Mouse (Mus musculus) brain, embryonic 14.5 days (tissue): ENCODE results near the gene 4930523C07Rik. TPM values are rescaled to one million over a fixed set of nuclear protein-coding genes. Genes with fewer than 3 reads are reported as not detected.

Experiments
- DNase-seq: peaks from one replicate; pipeline ENCODE4 v3.0.0-alpha.2; 2011; ENCODE audit warnings: low read depth
- CTCF ChIP-seq: fragments of 200-500 bp; IDR thresholded peaks from 2 replicates; pipeline ENCODE4 v1.5.1; 2012; ENCODE audit warnings: inconsistent platforms, mild to moderate bottlenecking, moderate library complexity, borderline replicate concordance; ENCODE audit not compliant: insufficient read depth, insufficient read length; ENCODE audit errors: extremely low read depth
- POLR2A ChIP-seq: fragments of 200-500 bp; IDR thresholded peaks from 2 replicates; pipeline ENCODE4 v1.6.1; 2012; ENCODE audit warnings: mild to moderate bottlenecking, inconsistent platforms, borderline replicate concordance; ENCODE audit not compliant: poor library complexity, insufficient read depth, insufficient read length, severe bottlenecking; ENCODE audit errors: extremely low read depth
- polyA plus RNA-seq: library from polyadenylated mRNA; depleted of rRNA; stranded (reverse); fragments of >200 nt; gene quantifications from 2 replicates; pipeline ENCODE4 v1.2.3, GENCODE M21; 2012

Gene 4930523C07Rik
- polyA plus RNA-seq, 1 experiment: 1.2 TPM

DNA sequence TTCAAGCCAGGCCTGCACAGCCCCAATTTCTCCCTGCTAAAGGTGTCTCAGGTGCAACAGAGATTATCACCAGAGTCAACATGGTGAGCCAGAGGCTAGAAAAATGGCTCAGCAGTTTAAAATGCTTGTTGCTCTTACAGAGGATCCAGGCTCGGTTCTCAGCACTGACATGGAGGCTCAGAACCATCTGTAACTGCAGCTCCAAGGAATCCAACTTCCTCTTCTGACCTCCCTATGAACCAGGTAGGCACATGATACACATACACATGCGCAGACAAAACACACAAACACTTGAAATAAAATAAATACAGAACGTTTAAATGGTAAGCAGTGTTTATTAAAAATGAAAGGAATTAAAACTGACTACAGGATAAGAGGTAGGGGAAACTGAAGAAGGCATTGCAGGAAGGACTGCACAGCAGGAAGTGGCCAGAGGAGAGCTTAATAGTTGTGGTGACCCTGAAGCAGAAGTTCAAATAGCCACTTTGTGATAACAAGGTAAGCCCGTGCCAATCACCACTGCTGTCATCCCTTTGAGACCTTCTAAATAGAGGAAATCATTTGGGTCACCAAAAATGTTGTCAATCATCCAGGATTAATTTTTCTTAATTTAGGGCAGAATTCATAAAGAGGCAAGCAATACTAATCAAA, 10.1 kb upstream of the 4930523C07Rik start:
- DNase-seq: no peak
- TF ChIP-seq CTCF: no peak
- TF ChIP-seq POLR2A: no peak

DNA sequence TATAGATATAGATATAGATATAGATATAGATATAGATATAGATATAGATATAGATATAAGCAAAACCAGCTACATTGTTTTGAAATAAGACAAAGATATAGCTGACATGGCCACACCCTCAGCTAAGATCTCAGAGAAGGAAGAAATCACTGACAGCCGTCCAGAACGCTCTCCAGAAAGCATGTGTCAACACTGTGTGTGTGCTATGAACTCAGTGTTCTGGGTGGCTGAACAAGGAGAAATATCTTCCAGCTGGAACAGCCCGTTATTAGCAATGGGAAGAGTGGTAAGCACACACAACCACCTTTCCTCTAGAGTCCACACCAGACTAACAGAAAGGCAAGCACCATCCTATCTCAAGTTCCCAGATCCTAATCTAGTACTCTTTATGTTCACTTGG, 8.6 kb upstream of the 4930523C07Rik start:
- no peak for TF ChIP-seq POLR2A
- no peak for TF ChIP-seq CTCF
- DNase-seq: no peak

DNA sequence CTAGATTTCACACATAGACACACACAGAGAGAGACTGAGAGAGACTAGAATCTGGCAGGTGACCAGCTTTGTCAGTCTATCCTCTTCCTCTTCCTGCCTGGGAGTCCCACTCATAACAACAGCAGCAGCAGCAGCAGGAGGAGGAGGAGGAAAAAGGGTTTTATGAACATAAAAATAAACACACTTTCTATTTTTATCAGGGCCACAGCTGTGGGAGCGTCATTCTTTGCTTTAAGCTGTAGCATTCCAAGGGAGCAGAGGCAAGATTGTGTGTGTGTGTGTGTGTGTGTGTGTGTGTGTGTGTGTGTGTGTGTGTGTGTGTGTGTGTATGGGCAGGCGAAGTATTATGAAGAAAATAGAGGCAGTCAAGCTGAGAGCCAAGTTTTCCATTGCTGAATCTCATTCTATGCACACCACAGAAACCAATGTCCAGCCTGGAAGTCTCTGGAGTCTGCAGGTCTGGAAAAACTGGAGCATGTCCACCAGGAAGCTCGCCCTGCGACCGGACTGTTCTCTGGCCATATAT, 7.1 kb upstream of the 4930523C07Rik start:
- DNase-seq: peak; percentile 30
- TF ChIP-seq CTCF (no peak), POLR2A (no peak)

DNA sequence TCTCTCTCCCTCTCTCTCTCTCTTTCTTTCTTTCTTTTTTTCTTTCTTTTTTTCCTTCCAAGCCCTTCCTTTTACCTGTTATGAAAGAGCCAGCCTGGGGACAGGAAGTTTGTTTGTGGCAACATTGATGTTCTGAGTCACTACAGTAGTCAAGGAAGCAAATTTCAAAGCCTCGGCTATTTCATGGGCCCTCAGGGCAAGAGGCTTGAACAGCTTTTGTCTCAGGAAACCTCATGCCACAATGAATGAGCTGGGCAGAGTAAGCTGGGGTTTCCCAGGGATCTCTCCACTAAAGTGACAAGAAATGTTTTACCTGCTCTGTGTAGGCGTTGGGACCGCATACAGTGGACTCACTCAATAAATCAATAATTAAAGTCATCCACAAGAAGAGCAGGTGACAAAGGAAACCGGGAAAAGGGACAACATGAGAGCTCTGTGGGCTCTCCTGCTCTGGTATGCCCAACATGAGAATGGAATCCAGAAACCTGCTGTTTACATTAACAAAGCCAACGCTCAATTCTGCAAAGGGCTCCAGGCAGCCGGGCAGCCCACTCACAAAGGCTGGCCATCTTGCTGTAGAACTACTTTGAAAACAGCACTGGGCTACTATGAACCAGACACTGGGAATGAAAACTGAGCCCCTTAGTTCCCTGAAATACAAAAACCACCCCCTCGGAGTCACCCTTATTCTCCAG, 4.1 kb upstream of the 4930523C07Rik start:
- DNase-seq: no peak
- TF ChIP-seq POLR2A (no peak), CTCF (no peak)

DNA sequence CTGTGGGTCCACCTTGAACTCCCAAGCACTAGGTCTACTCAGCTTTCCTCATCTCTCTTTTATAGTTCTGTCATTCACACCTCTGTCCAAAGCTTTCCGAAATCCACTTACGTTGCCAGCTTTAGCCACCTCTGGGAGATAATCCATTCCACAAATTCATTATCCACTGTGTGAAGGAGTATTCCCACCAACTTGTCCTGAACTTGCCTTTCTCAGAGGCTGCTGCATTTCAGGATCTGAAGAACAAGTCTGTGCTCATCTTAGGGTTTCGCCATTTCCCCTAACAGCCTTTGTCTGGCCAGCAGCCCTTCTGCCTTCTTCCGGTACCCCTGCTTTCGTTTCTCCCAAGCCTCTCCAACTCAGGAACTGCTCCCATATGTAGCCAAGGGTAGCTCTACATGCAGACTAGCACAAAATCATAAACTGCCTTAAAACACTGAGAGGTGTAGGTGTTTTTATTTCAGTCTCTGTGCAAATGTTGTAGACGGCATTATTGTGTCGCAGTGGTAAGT, 2.9 kb upstream of the 4930523C07Rik start:
- DNase-seq: no peak
- no peak for TF ChIP-seq POLR2A
- TF ChIP-seq CTCF: no peak

DNA sequence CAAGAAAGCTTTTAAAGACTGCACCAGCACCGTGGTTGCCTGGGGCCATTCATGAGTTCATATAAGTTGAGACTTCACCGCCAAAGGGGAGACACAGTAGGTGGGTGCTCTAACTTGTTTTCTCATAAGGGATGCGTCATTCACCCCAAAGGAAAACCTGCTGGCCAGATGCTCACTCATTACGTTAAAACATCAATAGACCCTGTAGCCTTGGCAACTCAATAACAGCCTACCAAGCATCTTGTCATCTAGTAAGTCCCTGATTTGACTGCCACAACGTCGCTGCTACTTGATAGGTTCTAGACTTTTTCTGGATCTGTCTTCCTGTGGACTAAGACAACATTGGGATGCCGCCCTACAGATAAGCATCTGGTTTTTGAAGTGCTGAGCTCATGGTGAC, 1.8 kb upstream of the 4930523C07Rik start:
- no peak for DNase-seq
- TF ChIP-seq CTCF (no peak), POLR2A (no peak)

DNA sequence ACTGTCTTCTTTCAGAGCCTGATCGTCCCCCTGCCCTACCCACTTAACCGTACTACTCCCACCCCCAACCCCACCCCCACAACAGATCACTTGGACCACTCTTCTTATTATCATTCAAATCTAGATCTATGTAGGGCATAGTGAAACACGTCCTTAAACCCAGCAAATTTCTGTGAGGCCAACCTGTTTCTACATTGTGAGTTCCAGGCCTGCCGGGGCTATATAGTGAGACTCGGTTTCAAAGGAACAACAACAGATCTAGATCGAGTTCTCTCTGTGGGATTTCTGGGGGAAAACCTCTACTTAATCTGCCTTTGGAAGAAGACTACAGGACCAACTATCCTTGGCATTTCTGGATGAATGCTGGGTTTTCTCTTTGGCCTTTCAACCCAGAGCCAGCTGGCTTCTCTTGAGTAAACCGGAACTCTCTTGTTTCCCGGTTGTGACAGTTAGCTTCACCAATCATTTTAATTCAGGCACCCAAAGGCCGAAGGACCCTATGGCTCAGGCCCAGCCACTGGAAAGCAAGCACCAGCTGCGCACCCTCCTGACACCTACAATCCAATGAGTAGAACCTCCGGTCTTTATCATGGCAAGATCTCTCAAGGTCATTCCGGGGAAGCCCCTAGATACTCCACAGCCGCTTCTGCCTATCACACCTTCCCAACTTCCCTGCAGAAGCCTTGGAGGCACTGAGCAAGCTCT, 759 bp upstream of the 4930523C07Rik start:
- TF ChIP-seq POLR2A (no peak), CTCF (no peak)
- DNase-seq: no peak

DNA sequence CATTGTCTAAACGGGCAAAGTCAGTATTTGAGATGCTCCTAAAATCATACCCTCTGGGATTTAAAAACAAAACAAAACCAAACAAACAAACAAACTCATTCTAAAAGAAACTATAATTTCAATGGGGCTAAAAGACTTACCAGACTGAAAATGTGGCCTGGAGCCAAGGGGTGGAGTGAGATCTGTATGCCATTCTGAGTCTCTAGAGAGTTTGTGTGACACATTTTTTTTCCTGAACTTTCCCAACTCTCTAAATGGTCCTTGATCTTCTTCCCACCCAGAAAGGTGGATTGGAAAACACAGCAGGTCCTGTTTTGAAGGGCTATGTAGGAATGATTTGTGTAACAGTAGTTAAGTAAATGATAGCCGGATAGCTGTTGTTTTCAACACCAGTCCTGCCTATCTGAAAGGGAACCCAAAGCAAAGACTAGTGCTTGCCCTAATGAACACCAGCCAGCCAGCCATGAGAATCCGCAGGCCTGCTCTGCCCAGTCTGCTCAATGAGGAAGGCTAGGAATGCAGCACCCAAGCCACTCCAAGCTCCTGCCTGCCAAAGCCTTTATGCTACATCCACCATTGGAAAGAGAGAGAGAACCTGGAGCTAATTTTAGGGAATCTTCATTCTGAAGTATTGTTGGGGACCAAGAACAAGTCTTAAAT, 1.0 kb downstream of the 4930523C07Rik start:
- no peak for DNase-seq
- TF ChIP-seq CTCF: no peak
- TF ChIP-seq POLR2A: no peak

DNA sequence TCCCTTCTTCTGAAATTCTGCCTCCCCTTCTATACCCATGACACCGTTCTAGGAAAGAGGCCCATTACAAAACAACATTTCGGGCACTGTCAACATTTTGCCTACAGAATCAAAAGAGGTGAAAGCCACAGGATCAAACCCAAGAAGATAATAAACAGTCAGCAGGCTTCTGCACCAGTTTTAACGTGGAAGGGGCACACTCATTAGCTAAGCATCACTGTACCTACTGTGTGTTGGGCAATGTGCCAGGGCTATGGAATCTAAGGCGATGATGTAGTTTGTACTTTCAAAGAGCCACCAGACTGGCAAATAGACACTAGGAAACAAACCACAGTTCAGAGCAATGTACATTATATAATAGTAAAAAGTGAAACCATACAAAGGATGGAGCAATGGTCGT, 1.8 kb downstream of the 4930523C07Rik start:
- no peak for TF ChIP-seq POLR2A
- no peak for TF ChIP-seq CTCF

DNA sequence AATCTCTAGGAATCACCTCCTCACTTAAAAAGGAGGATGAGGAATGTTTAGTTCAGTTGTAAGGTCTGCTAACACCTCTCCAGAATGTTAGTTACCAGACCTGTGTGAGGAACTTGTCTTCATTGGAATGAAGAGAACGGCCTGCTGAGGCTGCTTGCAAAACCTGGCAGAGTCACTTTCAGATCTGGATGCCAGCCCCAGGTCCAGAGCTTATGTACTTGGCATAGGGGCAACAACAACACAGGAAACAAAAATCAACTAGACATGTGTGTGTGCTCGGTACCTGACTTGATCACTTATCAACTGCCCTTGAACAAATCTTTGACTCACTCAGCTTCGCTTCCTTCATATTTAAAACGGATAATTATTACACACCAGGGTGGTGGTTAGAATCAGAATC, 2.6 kb downstream of the 4930523C07Rik start:
- DNase-seq: no peak
- TF ChIP-seq CTCF: no peak
- TF ChIP-seq POLR2A: no peak

More for the DNA sequence above, 1.8 kb downstream of the 4930523C07Rik start:
- DNase-seq: no peak
